Mouse (Mus musculus) CH12F3 (cell line): ENCODE results near the gene Cnst.

Experiments used
- in situ Hi-C: fragments of 300-500 bp; cut with MboI; formaldehyde crosslinking; loops from 2 replicates; pipeline ENCODE4 v1.14.3; 2020; ENCODE audit warnings: low sequenced_read_pairs

Gene Cnst

GRCm38 (mm10) chr1:179588230-179588629 lies 42.1 kb downstream of the Cnst start:
- in situ Hi-C loops, result no loop called here

DNA sequence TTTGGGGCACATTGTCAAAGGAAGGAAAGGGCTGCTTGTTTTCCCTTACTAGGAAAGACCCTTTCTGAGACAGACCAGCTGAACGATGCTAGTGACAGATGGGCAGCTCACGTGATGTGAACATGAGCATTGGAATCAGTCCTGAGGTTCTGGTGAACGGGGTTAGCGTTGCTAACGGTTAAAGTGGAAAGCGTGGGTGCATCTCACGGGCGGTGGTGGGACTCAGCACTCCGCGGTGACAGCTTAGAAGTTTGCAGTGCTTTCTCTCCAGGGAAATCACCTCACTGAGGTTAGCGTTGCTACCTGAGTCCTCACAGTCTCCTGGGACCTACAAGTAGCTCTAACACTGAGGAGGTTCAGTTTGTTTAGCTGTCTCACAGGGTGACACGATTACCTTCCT lies 45.5 kb downstream of the Cnst start:
- in situ Hi-C loops, result no loop called here

DNA sequence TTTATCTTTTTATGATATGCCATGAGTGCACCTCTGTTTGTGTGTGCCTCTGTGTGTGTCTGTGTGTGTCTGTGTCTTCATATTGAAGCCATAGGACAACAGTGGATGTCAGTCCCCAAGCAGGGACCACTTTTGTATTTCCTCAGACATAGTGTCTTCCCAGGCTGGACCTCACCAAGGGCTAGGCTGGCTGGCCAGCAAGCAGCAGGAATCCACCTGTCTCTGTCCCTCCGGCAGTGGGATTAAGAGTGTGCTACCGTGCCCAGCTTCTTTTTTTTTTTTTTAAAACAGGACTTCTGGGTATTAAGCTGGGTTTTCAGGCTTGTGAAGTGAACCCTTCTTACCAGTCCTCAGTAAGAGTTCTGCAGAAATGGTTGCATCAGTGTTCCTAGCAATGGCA lies 46.0 kb downstream of the Cnst start:
- in situ Hi-C loops, result no loop called here

- in situ Hi-C loops, result no loop called here
These were observed 46.8 kb downstream of the Cnst start for GRCm38 (mm10) chr1:179592972-179593371.

- in situ Hi-C loops, result no loop called here
These were observed 52.2 kb downstream of the Cnst start for GRCm38 (mm10) chr1:179598386-179598785.

- in situ Hi-C loops, result no loop called here
These were observed 58.4 kb downstream of the Cnst start for GRCm38 (mm10) chr1:179604526-179604925.

- in situ Hi-C loops, result no loop called here
These were observed 60.0 kb downstream of the Cnst start for GRCm38 (mm10) chr1:179606004-179606723.

DNA sequence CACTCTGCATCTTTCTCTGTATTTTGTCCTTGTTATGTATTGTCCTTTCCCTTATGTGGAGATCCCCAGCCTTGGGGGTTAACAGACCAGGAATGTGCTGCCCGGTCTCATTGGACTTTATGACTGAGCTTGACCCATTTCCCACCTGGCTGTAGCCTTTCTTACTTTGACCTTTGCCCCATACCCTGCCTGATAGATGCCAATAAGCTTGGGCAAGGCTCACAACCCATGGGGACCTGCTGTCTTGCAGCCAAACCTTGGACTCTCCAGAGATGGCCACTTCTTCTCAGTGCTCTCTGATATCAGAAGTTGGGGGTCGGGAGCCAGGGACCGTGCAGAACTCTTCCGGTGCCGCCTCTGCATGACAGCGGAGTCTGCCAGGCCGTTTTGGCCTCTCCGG lies 62.4 kb downstream of the Cnst start:
- in situ Hi-C loops, result no loop called here

- in situ Hi-C loops, result no loop called here
These were observed 63.7 kb downstream of the Cnst start for GRCm38 (mm10) chr1:179609724-179610505.

DNA sequence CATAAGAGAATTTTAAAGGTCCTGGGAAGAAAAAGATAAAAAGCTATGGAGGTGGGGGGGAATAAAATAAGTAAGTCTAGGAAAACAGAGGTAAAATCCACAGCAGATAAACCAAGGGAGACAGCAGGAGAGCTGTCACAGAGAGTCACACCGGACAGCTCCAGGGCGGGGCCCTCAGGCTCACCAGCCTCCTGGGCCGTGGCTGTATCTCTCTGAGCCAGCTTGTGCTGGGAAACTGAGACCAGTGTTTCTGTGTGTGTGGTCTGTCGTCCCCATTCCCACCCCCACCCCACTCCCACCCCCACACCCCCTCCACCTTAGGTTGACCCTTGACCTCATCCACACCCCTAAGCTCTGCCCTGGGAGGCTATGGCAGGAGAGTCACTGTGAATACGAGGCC lies 65.0 kb downstream of the Cnst start:
- in situ Hi-C loops, result no loop called here

GRCm38 (mm10) chr1:179612418-179612817 lies 66.2 kb downstream of the Cnst start:
- in situ Hi-C loops, result no loop called here

- in situ Hi-C loops, result no loop called here
These were observed 66.9 kb downstream of the Cnst start for GRCm38 (mm10) chr1:179612986-179613505.

GRCm38 (mm10) chr1:179617426-179617825 lies 71.3 kb downstream of the Cnst start:
- in situ Hi-C loops, result no loop called here

GRCm38 (mm10) chr1:179622665-179623064 lies 76.5 kb downstream of the Cnst start:
- in situ Hi-C loops, result no loop called here

DNA sequence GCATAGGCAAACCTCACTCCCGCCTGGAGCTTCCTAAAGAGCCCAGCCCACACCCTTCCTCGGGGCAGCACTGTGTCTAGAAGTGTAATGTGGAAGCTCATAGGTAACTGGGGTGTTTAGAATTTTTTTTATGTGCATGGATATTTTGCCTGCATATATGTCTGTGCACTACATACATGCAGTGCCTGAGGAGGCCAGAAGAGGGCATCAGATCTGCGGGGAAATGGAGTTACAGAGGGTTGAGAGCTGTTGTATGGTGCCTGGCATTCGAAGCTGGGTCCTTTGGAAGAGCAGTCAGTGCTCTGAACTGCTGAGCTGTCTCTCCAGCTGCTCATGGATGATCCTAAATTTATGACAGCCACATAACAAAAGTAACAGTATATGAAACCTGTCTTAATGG lies 77.5 kb downstream of the Cnst start:
- in situ Hi-C loops, result no loop called here

DNA sequence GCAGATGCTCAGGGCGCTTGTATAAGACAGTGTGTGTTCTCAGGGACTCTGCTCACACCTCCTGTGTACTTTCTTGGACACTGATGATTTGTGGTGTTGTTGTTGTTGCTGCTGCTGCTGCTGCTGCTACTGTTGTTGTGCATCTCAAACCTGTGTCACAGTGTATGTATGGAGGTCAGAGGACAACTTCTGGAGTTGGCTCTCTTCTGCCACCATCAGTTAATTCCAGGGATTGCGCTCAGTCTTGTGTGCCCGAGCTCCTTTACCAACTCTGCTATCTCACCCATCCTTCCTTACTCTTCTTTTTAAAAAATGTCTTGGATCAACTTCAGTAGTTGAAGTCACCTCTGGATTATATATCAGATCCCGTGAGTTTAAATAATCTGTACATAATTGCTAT lies 78.2 kb downstream of the Cnst start:
- in situ Hi-C loops, result no loop called here

- in situ Hi-C loops, result no loop called here
These were observed 81.7 kb downstream of the Cnst start for GRCm38 (mm10) chr1:179627855-179628254.

- in situ Hi-C loops, result no loop called here
These were observed 82.4 kb downstream of the Cnst start for GRCm38 (mm10) chr1:179628438-179629106.

DNA sequence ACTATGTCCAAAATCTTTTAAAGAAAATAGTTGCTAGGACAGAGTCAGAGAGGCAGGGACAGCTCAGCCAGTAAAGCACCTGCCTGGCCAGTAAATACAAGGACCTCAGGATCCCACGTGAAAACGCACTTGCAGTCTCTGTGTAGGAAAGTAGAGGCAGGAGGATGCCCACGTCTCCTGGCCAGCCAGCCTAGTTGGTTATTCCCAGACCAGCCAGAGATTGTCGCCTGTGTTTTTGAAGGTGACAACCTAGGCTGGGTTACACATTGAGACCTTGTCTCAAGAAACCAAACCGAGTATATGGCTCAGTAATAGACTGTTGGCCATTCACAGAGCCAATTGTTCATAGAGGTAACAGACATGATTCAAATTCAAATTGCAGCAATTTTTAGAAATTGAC lies 83.1 kb downstream of the Cnst start:
- in situ Hi-C loops, result no loop called here

GRCm38 (mm10) chr1:179632746-179633413 lies 86.7 kb downstream of the Cnst start:
- in situ Hi-C loops, result no loop called here

- in situ Hi-C loops, result no loop called here
These were observed 87.2 kb downstream of the Cnst start for GRCm38 (mm10) chr1:179633414-179633752.
